In genomic region chr13:56075930-56076329, GRCm38 (mm10) we compare ENCODE assay signal across 14 mouse cellular contexts.
"Had no signal": no experiment of that assay in that cellular context is flagged by ENCODE, and none has a peak within 500 bp of the region (broad histone marks: within the 10 kb centered on the region; RNA-seq: fewer than 3 reads in every experiment).

No protein-coding gene starts in this region.

- H3K9ac ChIP-seq: liver, embryonic 13.5 days; liver, postnatal 0 days; lung, embryonic 15.5 days; midbrain, embryonic 15.5 days; neural tube, embryonic 13.5 days had no signal

- H3K9me3 ChIP-seq: liver, embryonic 13.5 days; lung, embryonic 15.5 days; megakaryocyte, embryonic 14.5 days; midbrain, embryonic 15.5 days; neural tube, embryonic 13.5 days had no signal

- ATAC-seq: liver, postnatal 0 days; midbrain, embryonic 15.5 days had no signal

- H3K4me1 ChIP-seq: liver, embryonic 13.5 days; lung, embryonic 15.5 days; megakaryocyte, embryonic 14.5 days had no signal

- DNase-seq: kidney, postnatal 10 days; left cerebral cortex, postnatal 4 days; liver, embryonic 13.5 days; liver, postnatal 0 days; lung, postnatal 14 days; retina, postnatal 1 day; right cerebral cortex, postnatal 14 days; thymus, postnatal 14 days had no signal

- H3K27me3 ChIP-seq: liver, embryonic 13.5 days; lung, embryonic 15.5 days; megakaryocyte, embryonic 14.5 days; midbrain, embryonic 15.5 days; neural tube, embryonic 13.5 days had no signal

- H3K27ac ChIP-seq: liver, embryonic 13.5 days; lung, embryonic 15.5 days; macrophage; midbrain, embryonic 15.5 days; neural tube, embryonic 13.5 days had no signal

- H3K4me3 ChIP-seq: liver, embryonic 13.5 days; lung, embryonic 15.5 days; midbrain, embryonic 15.5 days; neural tube, embryonic 13.5 days had no signal

- H3K4me2 ChIP-seq: liver, embryonic 13.5 days; lung, embryonic 15.5 days; midbrain, embryonic 11.5 days; midbrain, embryonic 15.5 days; neural tube, embryonic 13.5 days had no signal
